Mouse (Mus musculus): ENCODE data around the gene Hhipl1. TPM values are rescaled to one million over a fixed set of nuclear protein-coding genes. Genes with fewer than 3 reads are reported as not detected.
A peak's percentile ranks its signal among the peaks of the same experiment; 100 is the strongest.

Hhipl1 gene
- polyA plus RNA-seq, 1 experiment = 1.6 TPM

DNA sequence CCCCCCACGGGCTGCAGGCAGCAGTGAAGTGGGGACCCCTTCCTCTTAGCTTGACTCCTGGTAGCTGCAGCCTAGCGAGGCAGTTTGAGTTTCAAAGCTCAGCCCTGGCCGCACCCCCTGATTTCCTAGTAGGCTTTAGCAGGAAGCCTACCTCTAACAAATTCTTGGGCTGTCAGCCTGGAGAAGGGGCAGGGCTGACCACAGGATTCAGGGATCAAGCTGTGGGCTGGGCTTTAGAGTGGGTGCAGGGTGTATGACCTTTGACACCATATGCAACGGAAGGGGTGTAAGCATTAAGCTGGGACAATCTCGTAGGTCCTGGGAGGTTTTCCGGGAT, 65.3 kb downstream of the Hhipl1 start:
- no peaks in the 10 kb centered on the region for H3K27me3 ChIP-seq (ENCODE audit: control insufficient read depth, insufficient read depth, insufficient read length)
- H3K4me3 ChIP-seq (ENCODE audit: insufficient read depth, poor library complexity, severe bottlenecking) = peak overlapping the region; percentile 49
- peak overlapping the region; percentile 95 for H3ac ChIP-seq (ENCODE audit: control insufficient read depth, insufficient read length, low read depth)
- peaks cover 9% of the 10 kb centered on the region for H3K36me3 ChIP-seq (ENCODE audit: control insufficient read depth, insufficient read depth)
- TF ChIP-seq MYOG (IDR thresholded peaks at IDR 0.05; ENCODE audit: control insufficient read depth, extremely low read depth, insufficient read length) (no peak), FOSL1 (IDR thresholded peaks at IDR 0.05; ENCODE audit: insufficient read depth, low read length, poor library complexity, severe bottlenecking) (no peak), MYOD1 (IDR thresholded peaks at IDR 0.05; ENCODE audit: control insufficient read depth, insufficient read length, low read depth) (no peak), CTCF (IDR thresholded peaks at IDR 0.05; ENCODE audit: control insufficient read depth, insufficient read depth, insufficient read length) (no peak), MAX (IDR thresholded peaks at IDR 0.05) (no peak), USF1 (IDR thresholded peaks at IDR 0.05; ENCODE audit: low read depth) (no peak), CEBPB (IDR thresholded peaks at IDR 0.05; ENCODE audit: low read depth) (no peak)
- H3K79me3 ChIP-seq (ENCODE audit: low read depth) = peaks cover 13% of the 10 kb centered on the region
- H3K79me2 ChIP-seq (ENCODE audit: control insufficient read depth, insufficient read depth) = peaks cover 49% of the 10 kb centered on the region

DNA sequence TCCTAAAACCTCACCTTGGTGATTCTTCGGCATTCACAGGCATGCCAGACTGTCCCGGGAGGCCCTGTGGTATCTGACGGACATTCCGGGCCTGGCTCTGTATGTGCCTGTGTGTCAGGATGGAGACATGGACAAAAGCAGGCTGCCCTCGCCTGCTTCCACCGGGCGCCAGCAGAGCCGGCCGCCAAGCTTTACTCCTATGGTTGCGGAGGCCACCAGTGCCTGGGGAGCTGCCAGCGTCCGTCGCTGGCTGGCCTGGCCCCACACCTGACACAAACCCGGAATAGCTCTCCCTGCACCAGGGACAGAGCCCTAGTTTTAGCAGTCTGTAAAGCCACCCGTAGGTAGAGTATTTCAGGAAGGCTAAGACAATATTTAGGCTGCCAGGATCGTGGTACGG, 66.2 kb downstream of the Hhipl1 start:
- Histone ChIP-seq H3K27me3 (ENCODE audit: control insufficient read depth, insufficient read depth, insufficient read length) (no peaks in the 10 kb centered on the region), H3ac (ENCODE audit: control insufficient read depth, insufficient read length, low read depth) (no peak overlapping the region), H3K4me3 (ENCODE audit: insufficient read depth, poor library complexity, severe bottlenecking) (no peak overlapping the region), H3K79me2 (ENCODE audit: control insufficient read depth, insufficient read depth) (peaks cover 57% of the 10 kb centered on the region), H3K79me3 (ENCODE audit: low read depth) (peaks cover 13% of the 10 kb centered on the region), H3K36me3 (ENCODE audit: control insufficient read depth, insufficient read depth) (peaks cover 9% of the 10 kb centered on the region)
- TF ChIP-seq MAX (IDR thresholded peaks at IDR 0.05) = no peak
- TF ChIP-seq FOSL1 (IDR thresholded peaks at IDR 0.05; ENCODE audit: insufficient read depth, low read length, poor library complexity, severe bottlenecking) = no peak
- TF ChIP-seq USF1 (IDR thresholded peaks at IDR 0.05; ENCODE audit: low read depth) = no peak
- TF ChIP-seq MYOG (IDR thresholded peaks at IDR 0.05; ENCODE audit: control insufficient read depth, extremely low read depth, insufficient read length) = no peak
- no peak for TF ChIP-seq CEBPB (IDR thresholded peaks at IDR 0.05; ENCODE audit: low read depth)

DNA sequence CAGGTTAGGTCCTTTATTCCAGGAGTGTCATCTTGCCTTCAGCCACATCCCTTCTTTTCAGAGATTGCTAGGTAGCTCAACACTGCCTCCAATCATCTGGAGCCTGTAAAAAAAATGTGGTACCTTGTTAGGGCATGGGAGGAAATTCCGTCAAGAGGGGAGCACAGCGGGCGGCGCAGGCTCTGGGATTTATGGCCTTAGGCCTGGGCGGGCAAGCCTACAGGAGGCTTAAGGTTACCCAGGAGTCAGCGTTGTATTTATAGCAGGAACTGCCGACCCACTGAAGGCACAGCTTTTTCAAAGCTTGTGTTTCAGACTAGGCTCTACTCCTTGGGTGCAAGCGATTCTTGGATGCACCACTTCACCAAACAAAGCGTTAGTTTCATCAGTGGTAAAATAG, 67.5 kb downstream of the Hhipl1 start:
- Histone ChIP-seq H3K4me3 (ENCODE audit: insufficient read depth, poor library complexity, severe bottlenecking) (no peak overlapping the region), H3K36me3 (ENCODE audit: control insufficient read depth, insufficient read depth) (peaks cover 12% of the 10 kb centered on the region), H3K79me2 (ENCODE audit: control insufficient read depth, insufficient read depth) (peaks cover 71% of the 10 kb centered on the region), H3ac (ENCODE audit: control insufficient read depth, insufficient read length, low read depth) (no peak overlapping the region), H3K79me3 (ENCODE audit: low read depth) (peaks cover 15% of the 10 kb centered on the region), H3K27me3 (ENCODE audit: control insufficient read depth, insufficient read depth, insufficient read length) (no peaks in the 10 kb centered on the region)
- TF ChIP-seq MYOD1 (IDR thresholded peaks at IDR 0.05; ENCODE audit: control insufficient read depth, insufficient read length, low read depth) (no peak), USF1 (IDR thresholded peaks at IDR 0.05; ENCODE audit: low read depth) (no peak), CTCF (IDR thresholded peaks at IDR 0.05; ENCODE audit: control insufficient read depth, insufficient read depth, insufficient read length) (no peak), MAX (IDR thresholded peaks at IDR 0.05) (no peak), FOSL1 (IDR thresholded peaks at IDR 0.05; ENCODE audit: insufficient read depth, low read length, poor library complexity, severe bottlenecking) (no peak), CEBPB (IDR thresholded peaks at IDR 0.05; ENCODE audit: low read depth) (no peak), MYOG (IDR thresholded peaks at IDR 0.05; ENCODE audit: control insufficient read depth, extremely low read depth, insufficient read length) (no peak)

DNA sequence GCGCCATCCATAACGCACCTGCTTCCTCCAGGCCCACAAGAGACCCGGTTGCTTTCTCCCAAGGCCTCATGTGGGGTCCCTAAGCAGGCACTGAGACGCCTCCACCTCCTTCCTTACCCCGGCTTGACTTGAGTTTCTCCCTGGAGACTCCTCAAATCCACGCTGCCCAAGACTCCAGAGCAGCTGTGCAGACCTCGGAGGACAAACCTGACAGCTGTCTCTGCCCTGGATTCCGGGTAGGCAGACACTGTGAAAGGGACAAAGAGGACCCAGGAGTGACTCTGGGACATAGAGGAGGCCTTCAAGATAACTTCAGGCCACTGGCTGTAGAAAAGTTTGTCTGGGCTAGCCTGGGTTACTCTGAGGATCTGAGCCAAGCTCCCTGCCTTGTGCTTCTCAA, 68.6 kb downstream of the Hhipl1 start:
- peaks cover 15% of the 10 kb centered on the region for H3K79me3 ChIP-seq (ENCODE audit: low read depth)
- no peaks in the 10 kb centered on the region for H3K27me3 ChIP-seq (ENCODE audit: control insufficient read depth, insufficient read depth, insufficient read length)
- no peak overlapping the region for H3K4me3 ChIP-seq (ENCODE audit: insufficient read depth, poor library complexity, severe bottlenecking)
- peaks cover 12% of the 10 kb centered on the region for H3K36me3 ChIP-seq (ENCODE audit: control insufficient read depth, insufficient read depth)
- H3K79me2 ChIP-seq (ENCODE audit: control insufficient read depth, insufficient read depth) = peaks cover 77% of the 10 kb centered on the region
- TF ChIP-seq CTCF (IDR thresholded peaks at IDR 0.05; ENCODE audit: control insufficient read depth, insufficient read depth, insufficient read length) = no peak
- TF ChIP-seq USF1 (IDR thresholded peaks at IDR 0.05; ENCODE audit: low read depth) = no peak
- no peak for TF ChIP-seq FOSL1 (IDR thresholded peaks at IDR 0.05; ENCODE audit: insufficient read depth, low read length, poor library complexity, severe bottlenecking)
- TF ChIP-seq MYOG (IDR thresholded peaks at IDR 0.05; ENCODE audit: control insufficient read depth, extremely low read depth, insufficient read length) = no peak
- TF ChIP-seq CEBPB (IDR thresholded peaks at IDR 0.05; ENCODE audit: low read depth) = no peak
- TF ChIP-seq MAX (IDR thresholded peaks at IDR 0.05) = no peak
- TF ChIP-seq MYOD1 (IDR thresholded peaks at IDR 0.05; ENCODE audit: control insufficient read depth, insufficient read length, low read depth) = no peak
- no peak overlapping the region for H3ac ChIP-seq (ENCODE audit: control insufficient read depth, insufficient read length, low read depth)

DNA sequence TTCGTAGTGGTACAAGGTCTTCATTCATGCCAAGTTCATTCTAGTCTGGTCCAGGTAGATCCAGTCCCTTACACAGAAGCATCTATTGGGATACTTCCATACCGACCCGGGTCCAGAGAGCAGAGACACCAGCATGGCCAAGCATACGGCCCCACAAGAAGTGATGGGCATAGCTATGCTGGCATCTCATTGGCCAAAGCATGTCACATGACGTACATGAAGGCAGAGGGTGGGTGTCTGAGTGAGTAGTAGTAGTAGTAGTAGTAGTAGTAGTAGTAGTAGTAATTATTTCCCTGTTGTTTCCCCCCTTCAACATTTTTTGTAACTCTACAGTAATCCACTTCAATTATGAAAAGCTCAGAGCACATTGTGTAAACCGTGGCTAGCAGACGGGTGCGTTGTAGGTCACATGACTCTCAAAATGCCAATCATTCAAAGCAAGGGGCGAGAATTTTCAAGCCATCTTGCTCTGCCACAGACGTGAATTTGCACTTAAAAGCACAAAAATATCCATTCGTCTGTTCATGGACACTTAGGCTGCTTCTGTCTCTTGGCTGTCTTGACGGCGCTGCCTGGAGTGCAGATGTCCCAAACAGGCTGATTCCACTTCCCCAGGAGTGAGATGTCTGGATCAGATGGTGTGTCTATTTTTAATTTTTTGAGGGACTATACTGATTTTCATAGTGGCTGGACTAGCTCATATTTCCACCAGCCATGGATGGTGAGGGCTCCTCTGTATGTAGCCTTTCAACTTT, 72.5 kb downstream of the Hhipl1 start:
- peaks cover 18% of the 10 kb centered on the region for H3K79me3 ChIP-seq (ENCODE audit: low read depth)
- no peak for TF ChIP-seq USF1 (IDR thresholded peaks at IDR 0.05; ENCODE audit: low read depth)
- TF ChIP-seq FOSL1 (IDR thresholded peaks at IDR 0.05; ENCODE audit: insufficient read depth, low read length, poor library complexity, severe bottlenecking) = no peak
- no peak for TF ChIP-seq MAX (IDR thresholded peaks at IDR 0.05)
- TF ChIP-seq CTCF (IDR thresholded peaks at IDR 0.05; ENCODE audit: control insufficient read depth, insufficient read depth, insufficient read length) = no peak
- no peak for TF ChIP-seq MYOD1 (IDR thresholded peaks at IDR 0.05; ENCODE audit: control insufficient read depth, insufficient read length, low read depth)
- TF ChIP-seq MYOG (IDR thresholded peaks at IDR 0.05; ENCODE audit: control insufficient read depth, extremely low read depth, insufficient read length) = no peak
- no peak for TF ChIP-seq CEBPB (IDR thresholded peaks at IDR 0.05; ENCODE audit: low read depth)
- no peak overlapping the region for H3K4me3 ChIP-seq (ENCODE audit: insufficient read depth, poor library complexity, severe bottlenecking)
- H3K27me3 ChIP-seq (ENCODE audit: control insufficient read depth, insufficient read depth, insufficient read length) = no peaks in the 10 kb centered on the region
- H3ac ChIP-seq (ENCODE audit: control insufficient read depth, insufficient read length, low read depth) = no peak overlapping the region
- H3K36me3 ChIP-seq (ENCODE audit: control insufficient read depth, insufficient read depth) = peaks cover 12% of the 10 kb centered on the region
- H3K79me2 ChIP-seq (ENCODE audit: control insufficient read depth, insufficient read depth) = peaks cover 84% of the 10 kb centered on the region

Other genes starting within 250 kb of the Hhipl1 start
- gene Setd3, start 127.0 kb upstream of the Hhipl1 start, polyA plus RNA-seq (2012; fragmentation: generic; extraction: Trizol) = 36.8 TPM
- 23.6 TPM for gene Ccnk, start 126.7 kb upstream of the Hhipl1 start, polyA plus RNA-seq (2012; fragmentation: generic; extraction: Trizol)
- 7.0 TPM for gene Ccdc85c, start 30.8 kb upstream of the Hhipl1 start, polyA plus RNA-seq (2012; fragmentation: generic; extraction: Trizol)
- 0.67 TPM for gene Cyp46a1, start 28.1 kb downstream of the Hhipl1 start, polyA plus RNA-seq (2012; fragmentation: generic; extraction: Trizol)
- gene Eml1, start 64.7 kb downstream of the Hhipl1 start, polyA plus RNA-seq (2012; fragmentation: generic; extraction: Trizol) = 45.2 TPM
- 89.9 TPM for gene Evl, start 248.4 kb downstream of the Hhipl1 start, polyA plus RNA-seq (2012; fragmentation: generic; extraction: Trizol)